Mouse (Mus musculus): ENCODE results near the gene Pdlim7. TPM values are rescaled to one million over a fixed set of nuclear protein-coding genes. Genes with fewer than 3 reads are reported as not detected.

Gene Pdlim7
- total and polyA plus RNA-seq, 3 experiments = 8.5 to 52.5 (median 19.9) TPM

- DNase-seq (ENCODE audit: low spot score) (no peak), ATAC-seq (ENCODE audit: extremely low read depth, insufficient number of reproducible peaks, low FRiP score, poor library complexity, severe bottlenecking) (no peak)
- Histone ChIP-seq H3K36me3 (replicated peaks) (peaks cover 29% of the 10 kb centered on the region), H3K27me3 (ENCODE audit: insufficient read depth, low read length) (peaks cover 36% of the 10 kb centered on the region), H3K4me1 (ENCODE audit: insufficient read depth, low read depth, low read length) (peaks cover 2% of the 10 kb centered on the region; the same call in 1 of the 2 replicates), H3K9me3 (replicated peaks) (no peaks in the 10 kb centered on the region), H3K4me3 (ENCODE audit: low read depth, low read length) (no peak overlapping the region)
- TF ChIP-seq GATA2 (IDR thresholded peaks at IDR 0.05; ENCODE audit: borderline replicate concordance, low read depth, low read length) = no peak
- no peak for TF ChIP-seq GATA1 (IDR thresholded peaks at IDR 0.05; ENCODE audit: borderline replicate concordance, low read length)
- no peak for TF ChIP-seq TAL1 (conservative IDR thresholded peaks at IDR 0.05; ENCODE audit: low read depth, low read length)
- TF ChIP-seq CTCF (IDR thresholded peaks at IDR 0.05; ENCODE audit: low read depth, low read length) = no peak
- TF ChIP-seq POLR2AphosphoS5 (IDR thresholded peaks at IDR 0.05; ENCODE audit: insufficient replicate concordance, low read depth, low read length) = no peak
These were observed 16.8 kb downstream of the Pdlim7 start for GRCm38 (mm10) chr13:55496661-55497060.

GRCm38 (mm10) chr13:55495702-55496101 is 17.8 kb downstream of the Pdlim7 start:
- Histone ChIP-seq H3K4me1 (ENCODE audit: insufficient read depth, low read depth, low read length) (peaks cover 2% of the 10 kb centered on the region; the same call in 1 of the 2 replicates), H3K4me3 (ENCODE audit: low read depth, low read length) (no peak overlapping the region), H3K27me3 (ENCODE audit: insufficient read depth, low read length) (peaks cover 43% of the 10 kb centered on the region), H3K36me3 (replicated peaks) (peaks cover 24% of the 10 kb centered on the region), H3K9me3 (replicated peaks) (no peaks in the 10 kb centered on the region)
- TF ChIP-seq TAL1 (conservative IDR thresholded peaks at IDR 0.05; ENCODE audit: low read depth, low read length) (no peak), POLR2AphosphoS5 (IDR thresholded peaks at IDR 0.05; ENCODE audit: insufficient replicate concordance, low read depth, low read length) (no peak), GATA1 (IDR thresholded peaks at IDR 0.05; ENCODE audit: borderline replicate concordance, low read length) (no peak), CTCF (IDR thresholded peaks at IDR 0.05; ENCODE audit: low read depth, low read length) (no peak), GATA2 (IDR thresholded peaks at IDR 0.05; ENCODE audit: borderline replicate concordance, low read depth, low read length) (no peak)
- DNase-seq (ENCODE audit: low spot score) = no peak
- ATAC-seq (ENCODE audit: extremely low read depth, insufficient number of reproducible peaks, low FRiP score, poor library complexity, severe bottlenecking) = no peak

- H3K4me1 ChIP-seq (ENCODE audit: insufficient read depth, low read depth, low read length) = peaks cover 2% of the 10 kb centered on the region; the same call in 1 of the 2 replicates
- no peak for TF ChIP-seq GATA1 (IDR thresholded peaks at IDR 0.05; ENCODE audit: borderline replicate concordance, low read length)
- no peak for TF ChIP-seq GATA2 (IDR thresholded peaks at IDR 0.05; ENCODE audit: borderline replicate concordance, low read depth, low read length)
- no peak for TF ChIP-seq TAL1 (conservative IDR thresholded peaks at IDR 0.05; ENCODE audit: low read depth, low read length)
- TF ChIP-seq POLR2AphosphoS5 (IDR thresholded peaks at IDR 0.05; ENCODE audit: insufficient replicate concordance, low read depth, low read length) = no peak
- TF ChIP-seq CTCF (IDR thresholded peaks at IDR 0.05; ENCODE audit: low read depth, low read length) = no peak
- DNase-seq (ENCODE audit: low spot score) (no peak), ATAC-seq (ENCODE audit: extremely low read depth, insufficient number of reproducible peaks, low FRiP score, poor library complexity, severe bottlenecking) (no peak)
- H3K9me3 ChIP-seq (replicated peaks) = no peaks in the 10 kb centered on the region
- H3K36me3 ChIP-seq (replicated peaks) = peaks cover 19% of the 10 kb centered on the region
- H3K27me3 ChIP-seq (ENCODE audit: insufficient read depth, low read length) = peaks cover 43% of the 10 kb centered on the region
- no peak overlapping the region for H3K4me3 ChIP-seq (ENCODE audit: low read depth, low read length)
These were observed 18.4 kb downstream of the Pdlim7 start for GRCm38 (mm10) chr13:55494883-55495621.

GRCm38 (mm10) chr13:55494257-55494656 is 19.2 kb downstream of the Pdlim7 start:
- peaks cover 2% of the 10 kb centered on the region; the same call in 1 of the 2 replicates for H3K4me1 ChIP-seq (ENCODE audit: insufficient read depth, low read depth, low read length)
- DNase-seq (ENCODE audit: low spot score) = no peak
- H3K4me3 ChIP-seq (ENCODE audit: low read depth, low read length) = no peak overlapping the region
- H3K9me3 ChIP-seq (replicated peaks) = no peaks in the 10 kb centered on the region
- no peak for ATAC-seq (ENCODE audit: extremely low read depth, insufficient number of reproducible peaks, low FRiP score, poor library complexity, severe bottlenecking)
- peaks cover 14% of the 10 kb centered on the region for H3K36me3 ChIP-seq (replicated peaks)
- no peak for TF ChIP-seq POLR2AphosphoS5 (IDR thresholded peaks at IDR 0.05; ENCODE audit: insufficient replicate concordance, low read depth, low read length)
- TF ChIP-seq TAL1 (conservative IDR thresholded peaks at IDR 0.05; ENCODE audit: low read depth, low read length) = no peak
- no peak for TF ChIP-seq CTCF (IDR thresholded peaks at IDR 0.05; ENCODE audit: low read depth, low read length)
- H3K27me3 ChIP-seq (ENCODE audit: insufficient read depth, low read length) = peaks cover 48% of the 10 kb centered on the region

- H3K36me3 ChIP-seq (replicated peaks) = no peaks in the 10 kb centered on the region
- no peak for TF ChIP-seq GATA2 (IDR thresholded peaks at IDR 0.05; ENCODE audit: borderline replicate concordance, low read depth, low read length)
- no peak for TF ChIP-seq GATA1 (IDR thresholded peaks at IDR 0.05; ENCODE audit: borderline replicate concordance, low read length)
- no peak for TF ChIP-seq POLR2AphosphoS5 (IDR thresholded peaks at IDR 0.05; ENCODE audit: insufficient replicate concordance, low read depth, low read length)
- no peak for TF ChIP-seq TAL1 (conservative IDR thresholded peaks at IDR 0.05; ENCODE audit: low read depth, low read length)
- peaks cover 3% of the 10 kb centered on the region; the same call in 1 of the 2 replicates for H3K4me1 ChIP-seq (ENCODE audit: insufficient read depth, low read depth, low read length)
- ATAC-seq (ENCODE audit: extremely low read depth, insufficient number of reproducible peaks, low FRiP score, poor library complexity, severe bottlenecking) = no peak
- no peaks in the 10 kb centered on the region for H3K9me3 ChIP-seq (replicated peaks)
- DNase-seq (ENCODE audit: low spot score) = no peak
- H3K4me3 ChIP-seq (ENCODE audit: low read depth, low read length) = peak within 1 kb of the TSS; percentile 34; the same call in 1 of the 2 replicates
- peaks cover 81% of the 10 kb centered on the region for H3K27me3 ChIP-seq (ENCODE audit: insufficient read depth, low read length)
These were observed 25.6 kb downstream of the Pdlim7 start, which contains the start of gene Dbn1 for GRCm38 (mm10) chr13:55487578-55488498. Gene Dbn1, minus strand, starts transcription at chr13:55488111.
